Comparison of ENCODE assay signal across 9 mouse cellular contexts in the genomic region with DNA sequence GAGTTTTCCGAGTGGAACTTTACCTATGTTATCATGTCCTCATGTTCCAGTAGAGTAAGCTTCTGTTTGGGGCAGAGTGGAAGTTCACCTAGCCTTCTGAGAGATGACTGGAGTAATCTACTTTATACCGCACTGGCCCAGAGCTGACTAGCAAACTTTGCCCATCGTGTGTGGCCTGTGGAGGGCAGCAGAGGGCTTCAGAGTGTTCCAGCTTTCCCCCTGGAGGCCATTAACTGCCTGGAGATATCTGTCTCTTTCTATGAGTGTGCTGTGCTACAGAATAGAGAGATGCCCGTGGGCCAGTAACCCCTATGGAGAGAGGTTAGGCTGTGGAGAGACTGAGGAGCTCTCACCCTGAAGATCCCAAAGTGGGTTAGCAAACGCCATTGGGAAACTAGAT.
DNase-seq lines count a peak whose midpoint lies in the region; ATAC-seq and TF ChIP-seq lines count a peak whose summit lies in the region.
"Had no signal": no experiment of that assay in that cellular context is flagged by ENCODE, and none has a peak within 500 bp of the region (broad histone marks: within the 10 kb centered on the region; RNA-seq: fewer than 3 reads in every experiment).

No protein-coding gene starts in this region.

- ATAC-seq in G1E (ENCODE audit: extremely low read depth, insufficient number of reproducible peaks, low FRiP score, poor library complexity, severe bottlenecking): peak; percentile 28; the same call in 1 of the 2 replicates
- ATAC-seq in CD4-positive, CD25-positive, alpha-beta regulatory T cell, adult 4 months: no peak

- H3K4me1 ChIP-seq in G1E (ENCODE audit: insufficient read depth, low read depth, low read length): no peaks in the 10 kb centered on the region
- H3K4me1 ChIP-seq: heart, embryonic 15.5 days had no signal

- H3K36me3 ChIP-seq in G1E (replicated peaks): no peaks in the 10 kb centered on the region
- H3K36me3 ChIP-seq: heart, embryonic 15.5 days had no signal

- no peak for TF ChIP-seq CTCF in G1E (IDR thresholded peaks at IDR 0.05; ENCODE audit: low read depth, low read length)

- intact Hi-C loops in heart, postnatal 36 days (cut with DNase I): no loop called here

- DNase-seq in B cell, adult 2 months: peak; percentile 72 to 76
- no peak for DNase-seq in G1E (ENCODE audit: low spot score)
- DNase-seq in cerebellum, postnatal 25 days: peak; percentile 36 to 62
- peak; percentile 2 to 9 for DNase-seq in heart, postnatal 36 days
- peak; percentile 35 for DNase-seq in layer of hippocampus, adult 9-11 months
- peak; percentile 61 for DNase-seq in lung, postnatal 14 days
- peak; percentile 15 to 73 for DNase-seq in spleen, postnatal 10 days (ENCODE audit: low spot score in 2 of 2)

- H3K4me3 ChIP-seq in G1E (ENCODE audit: low read depth, low read length): no peak overlapping the region
- H3K4me3 ChIP-seq: heart, embryonic 15.5 days had no signal

- H3K9me3 ChIP-seq in G1E (replicated peaks): no peaks in the 10 kb centered on the region
- H3K9me3 ChIP-seq: heart, embryonic 15.5 days had no signal

- H3K27me3 ChIP-seq in G1E (ENCODE audit: insufficient read depth, low read length): no peaks in the 10 kb centered on the region
- H3K27me3 ChIP-seq: heart, embryonic 15.5 days had no signal
